Mouse (Mus musculus): ENCODE measurements around the gene Nkpd1. TPM values are rescaled to one million over a fixed set of nuclear protein-coding genes. Genes with fewer than 3 reads are reported as not detected.

Nkpd1 gene
- not detected for total RNA-seq (2021)
- long read RNA-seq, experiment 1: 0 reads
- long read RNA-seq, experiment 2: 0 reads

DNA sequence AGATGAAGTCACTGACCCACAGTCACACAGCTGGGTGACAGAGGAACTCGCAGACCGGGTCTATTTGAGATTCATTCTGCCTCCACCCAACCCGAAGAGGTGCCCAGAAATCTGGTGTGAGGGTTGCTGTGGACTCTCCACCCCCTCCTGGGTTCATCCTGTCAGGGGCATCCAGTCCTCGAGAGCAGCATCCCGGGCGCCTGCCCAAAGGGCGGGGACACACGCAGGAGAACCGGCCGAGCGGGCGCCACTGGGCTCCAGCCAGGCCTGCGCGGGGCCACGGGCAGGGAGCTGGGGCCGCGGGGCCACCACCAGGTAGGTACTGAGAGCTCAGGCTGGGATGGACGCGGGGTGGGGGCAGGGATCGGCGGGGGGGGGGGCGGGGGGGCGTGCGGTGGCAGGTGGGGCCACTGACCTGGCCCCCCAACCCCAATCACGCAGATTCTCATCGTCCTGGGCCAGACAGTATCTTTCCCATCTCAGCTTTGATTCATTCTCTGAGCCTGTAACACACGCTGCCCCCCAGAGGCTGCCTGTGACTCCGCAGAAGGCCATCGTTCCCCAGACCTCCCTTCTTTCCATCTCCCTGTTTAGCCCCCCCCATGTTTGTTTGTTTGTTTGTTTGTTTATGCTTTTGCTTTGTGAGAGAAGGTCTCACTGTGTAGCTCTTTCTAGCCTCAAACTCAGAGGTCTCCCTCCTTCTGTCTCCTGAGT is at the start of gene Nkpd1:
TSS of gene Nkpd1 (plus strand) at position 187 of the 714 bp plus-strand sequence.
- no peak for DNase-seq

DNA sequence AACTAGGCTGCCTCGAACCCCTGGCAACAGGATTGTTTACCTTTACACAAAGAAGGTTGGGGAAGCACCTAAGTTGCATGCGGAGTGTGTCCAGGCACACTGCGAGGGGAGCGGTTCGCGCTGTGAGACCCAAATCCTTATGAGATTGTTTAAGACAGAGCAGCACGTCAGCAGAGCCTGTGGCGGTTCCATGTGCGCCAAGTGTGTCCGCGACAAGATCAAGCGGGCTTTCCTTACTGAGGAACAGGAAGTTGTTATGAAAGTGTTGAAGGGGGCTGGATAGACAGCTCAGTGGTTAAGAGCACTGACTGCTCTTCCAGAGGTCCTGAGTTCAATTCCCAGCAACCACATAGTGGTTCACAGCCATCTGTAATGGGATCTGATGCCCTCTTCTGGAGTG is 49.4 kb upstream of the Nkpd1 start:
- DNase-seq: no peak

DNA sequence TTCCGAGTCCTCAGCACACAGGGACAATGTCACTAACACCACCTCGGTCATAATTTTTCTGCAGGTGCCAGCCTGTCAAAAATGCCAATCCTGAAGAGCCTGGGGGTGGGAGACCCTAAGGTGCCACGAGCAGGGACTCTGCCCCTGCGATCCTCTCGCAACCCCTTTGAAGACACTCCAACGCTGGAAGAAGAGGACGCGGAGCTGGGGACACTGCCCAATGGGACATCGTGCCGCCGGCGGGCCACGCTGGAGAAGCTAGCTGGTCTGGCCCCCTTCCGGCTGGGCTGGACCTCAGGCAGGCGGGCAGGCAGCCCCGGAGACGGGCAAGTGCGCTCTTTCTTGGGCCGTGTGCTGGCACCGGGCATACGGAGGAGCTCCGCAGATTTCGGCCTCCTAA is 48.2 kb upstream of the Nkpd1 start:
- no peak for DNase-seq

DNA sequence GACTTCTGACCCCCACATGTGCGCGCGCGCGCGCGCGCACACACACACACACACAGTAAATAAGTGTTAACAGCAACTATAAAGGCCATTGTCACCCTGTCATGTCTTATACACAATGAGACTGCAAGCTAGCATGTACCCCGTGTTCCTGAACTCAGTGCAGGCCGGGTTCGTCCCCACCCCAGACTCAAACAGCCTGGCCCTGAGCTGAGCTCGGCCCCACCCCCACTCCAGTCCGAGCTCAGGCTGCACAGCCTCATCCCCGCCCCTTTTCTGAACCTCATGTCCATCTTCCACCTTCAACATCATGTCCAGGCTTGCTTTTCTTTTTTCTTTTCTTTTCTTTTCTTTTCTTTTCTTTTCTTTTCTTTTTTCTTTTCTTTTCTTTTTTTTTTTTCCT is 47.3 kb upstream of the Nkpd1 start:
- no peak for DNase-seq

DNA sequence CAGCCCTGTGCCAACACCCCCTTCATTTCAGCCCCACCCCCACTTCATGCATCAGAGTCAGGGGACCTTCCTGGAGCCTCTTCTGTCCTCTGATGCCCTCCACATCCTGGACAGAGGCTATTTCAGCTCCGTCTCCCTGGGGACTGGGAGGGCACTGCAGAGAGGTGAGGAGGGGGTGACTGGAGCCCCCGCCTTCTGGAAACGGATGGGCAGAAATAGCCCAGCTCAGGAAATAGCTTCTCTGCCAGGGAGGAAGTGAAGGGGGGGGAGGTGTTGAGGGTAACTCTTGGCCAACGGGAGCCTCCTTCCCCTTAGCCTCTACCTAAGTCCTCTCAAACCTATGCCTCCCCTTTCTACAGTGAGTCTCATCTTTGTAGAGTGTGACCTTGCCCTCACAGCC is 45.2 kb upstream of the Nkpd1 start:
- DNase-seq: no peak

DNA sequence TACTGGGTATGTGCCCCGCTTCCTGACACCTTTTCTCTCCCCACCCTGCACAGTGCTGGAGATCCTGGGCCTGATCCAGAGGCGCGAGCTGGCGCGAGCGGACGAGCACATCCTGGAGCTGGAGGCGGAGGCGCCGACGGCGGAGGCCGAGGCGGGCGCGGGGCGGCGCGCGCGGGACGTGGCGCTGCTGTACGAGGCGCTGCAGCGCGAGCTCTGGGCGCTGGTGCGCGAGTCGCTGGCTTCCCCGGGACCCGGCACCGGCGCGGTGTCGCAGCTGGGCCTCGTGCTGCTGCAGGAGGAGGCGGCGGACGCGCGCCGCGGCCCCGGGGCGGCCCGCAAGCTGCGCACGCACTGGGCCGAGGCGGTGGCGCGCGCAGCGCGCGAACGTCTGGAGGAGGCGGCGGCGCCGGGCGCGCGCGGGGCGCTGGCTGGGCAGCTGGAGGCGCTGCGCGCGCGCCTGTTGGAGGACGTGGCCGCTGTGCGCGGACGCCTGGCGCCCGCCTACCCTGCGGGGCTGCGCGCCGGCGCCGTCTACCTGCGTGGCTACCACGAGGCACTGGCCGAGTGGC is 43.7 kb upstream of the Nkpd1 start:
- DNase-seq: peak; percentile 83

DNA sequence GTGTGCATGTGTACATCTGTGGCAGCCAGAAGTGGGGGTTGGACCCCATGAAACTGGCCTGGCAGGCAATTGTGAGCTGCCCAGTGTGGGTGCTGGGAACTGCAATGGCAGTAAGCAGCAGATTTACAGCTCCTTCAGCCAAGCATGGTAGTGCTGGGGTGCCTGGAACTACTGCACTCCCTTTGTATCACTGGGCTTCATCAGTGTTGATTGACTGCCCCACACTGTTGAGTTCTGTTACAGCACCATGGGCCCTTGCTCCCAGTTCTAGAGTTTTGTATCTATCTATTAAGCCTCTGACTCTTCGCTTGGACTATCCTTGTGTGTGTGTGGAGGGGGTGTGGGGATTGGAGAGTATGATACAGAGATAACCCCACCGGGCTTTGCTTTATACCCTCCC is 40.6 kb upstream of the Nkpd1 start:
- no peak for DNase-seq

DNA sequence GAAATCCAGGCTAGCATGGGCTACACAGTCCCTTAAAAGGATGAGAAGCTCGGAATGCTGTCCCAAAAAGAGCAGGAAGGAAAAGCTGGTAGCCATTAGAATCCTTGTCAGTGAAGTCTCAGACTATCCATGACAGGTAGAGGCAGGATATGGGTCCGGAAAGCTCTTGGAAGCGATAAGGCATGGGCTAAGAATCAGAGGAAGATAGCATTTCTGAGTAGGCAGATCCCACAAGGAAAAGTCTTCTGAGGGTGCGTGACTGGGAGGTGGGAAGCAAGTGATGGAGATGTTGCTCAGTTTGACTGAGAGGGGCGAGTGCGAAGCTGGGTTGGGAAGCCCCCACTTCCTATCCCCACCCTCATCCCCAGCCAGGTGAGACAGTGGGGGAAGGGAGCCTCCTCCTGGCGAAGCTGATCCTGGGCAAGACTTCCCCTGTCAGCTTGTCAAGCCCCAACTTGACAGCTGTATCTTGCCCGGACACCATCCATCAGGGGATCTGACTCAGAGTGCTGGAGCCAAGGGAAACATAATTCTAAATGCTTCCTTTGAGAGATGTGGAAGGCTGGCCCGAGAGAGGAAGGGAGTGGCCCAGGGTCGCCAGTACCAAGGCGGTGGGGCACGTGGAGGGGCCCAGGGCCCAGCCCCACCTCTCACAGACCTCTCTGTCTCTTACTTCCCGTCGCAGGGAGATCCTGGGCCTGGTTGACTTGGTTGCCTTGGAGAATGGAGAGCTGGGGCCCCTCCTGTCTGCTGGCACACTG is 39.8 kb upstream of the Nkpd1 start:
- DNase-seq: no peak

DNA sequence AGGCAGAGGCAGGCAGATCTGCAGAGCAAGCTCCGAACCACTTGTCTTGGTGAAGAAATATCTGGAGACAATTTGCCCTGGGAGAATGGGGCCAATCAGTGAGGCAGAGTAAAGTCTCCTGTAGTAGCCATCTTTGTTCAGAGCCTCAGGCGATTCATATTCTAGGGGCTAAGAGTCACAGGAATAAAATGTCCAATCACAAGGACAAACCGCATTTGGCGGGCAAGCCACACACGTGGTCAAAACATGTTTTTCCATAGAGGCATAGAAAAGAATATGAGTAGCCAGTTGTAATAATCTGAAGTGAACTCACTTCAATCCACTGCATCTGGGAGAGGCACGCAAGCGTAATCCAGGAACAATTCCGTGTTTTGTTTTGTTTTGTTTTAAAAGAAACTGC is 34.4 kb upstream of the Nkpd1 start:
- no peak for DNase-seq

DNA sequence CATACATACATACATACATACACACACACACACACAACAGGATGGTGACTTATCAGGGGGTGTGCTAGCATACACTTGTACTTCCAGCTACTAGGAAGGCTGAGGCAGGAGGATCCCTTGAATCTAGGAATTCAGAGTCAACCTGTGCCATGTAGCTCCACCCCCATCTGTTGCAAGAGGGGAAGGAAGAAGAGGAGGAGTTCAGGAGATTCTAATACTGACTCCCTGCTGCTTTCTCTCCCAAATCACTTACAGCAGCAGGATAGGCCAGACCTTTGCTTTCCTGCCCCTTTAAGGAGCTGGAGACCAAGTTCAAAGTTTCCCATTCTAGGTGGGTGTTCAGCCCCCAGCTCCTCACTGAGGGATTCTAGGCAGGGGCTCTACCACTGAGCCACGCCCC is 32.1 kb upstream of the Nkpd1 start:
- DNase-seq: no peak

DNA sequence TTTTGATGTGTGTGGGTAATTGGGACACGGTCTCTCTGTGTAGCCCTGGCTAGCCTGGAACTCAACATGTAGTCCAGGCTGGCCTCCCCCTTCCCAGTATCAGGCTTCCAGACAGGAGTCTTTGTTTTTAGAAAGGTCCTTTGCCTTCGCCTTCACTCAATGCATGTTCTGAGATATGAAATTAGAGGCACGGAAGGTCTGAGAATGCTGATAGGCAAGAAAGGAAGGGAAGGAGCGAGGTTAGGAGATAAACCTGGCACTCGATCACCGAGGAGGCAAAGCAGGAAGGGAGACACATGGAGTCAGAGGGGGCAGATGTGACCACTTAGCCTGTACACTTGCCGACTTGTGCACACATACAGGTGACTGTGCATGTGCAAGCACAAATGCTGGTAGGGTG is 31.1 kb upstream of the Nkpd1 start:
- no peak for DNase-seq

DNA sequence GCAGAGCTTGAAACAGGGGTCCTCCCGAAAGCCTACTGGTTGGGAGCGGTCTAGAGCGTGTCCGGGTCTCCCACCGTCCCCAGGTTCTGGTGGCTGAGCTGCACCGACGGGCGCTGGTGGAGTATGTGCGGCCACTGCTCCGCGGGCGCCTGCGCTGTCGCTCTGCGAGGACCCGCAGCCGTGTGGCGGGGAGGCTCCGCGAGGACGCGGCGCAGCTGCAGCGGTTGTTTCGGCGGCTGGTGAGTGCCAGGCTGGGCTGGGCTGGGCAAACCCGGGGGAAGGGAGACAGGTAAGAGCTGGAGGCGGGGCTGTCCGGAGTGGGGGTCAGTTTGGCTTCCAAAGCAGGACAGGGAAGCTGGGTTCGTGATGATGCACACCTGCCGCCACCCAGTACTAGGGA is 28.1 kb upstream of the Nkpd1 start:
- DNase-seq: no peak

DNA sequence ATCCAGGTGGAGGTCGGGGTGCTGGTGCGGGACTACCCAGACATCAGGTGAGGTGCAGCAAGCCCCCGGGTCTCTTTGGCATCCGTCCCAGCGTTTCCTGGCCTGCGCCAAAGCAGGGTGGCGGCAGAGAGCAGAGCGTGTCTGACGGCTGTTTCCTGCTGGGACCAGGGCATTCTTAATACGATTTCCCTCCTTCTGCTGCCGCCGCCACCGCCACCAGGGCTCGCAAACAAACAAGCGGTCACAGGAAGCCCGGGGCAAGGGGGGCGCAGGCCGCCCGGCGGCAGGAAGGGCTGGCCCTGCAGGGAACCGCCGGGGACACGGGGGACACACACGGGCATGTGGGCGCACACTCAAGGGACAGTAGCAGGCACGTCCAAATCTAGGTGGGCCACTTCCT is 25.9 kb upstream of the Nkpd1 start:
- peak; percentile 34 for DNase-seq

DNA sequence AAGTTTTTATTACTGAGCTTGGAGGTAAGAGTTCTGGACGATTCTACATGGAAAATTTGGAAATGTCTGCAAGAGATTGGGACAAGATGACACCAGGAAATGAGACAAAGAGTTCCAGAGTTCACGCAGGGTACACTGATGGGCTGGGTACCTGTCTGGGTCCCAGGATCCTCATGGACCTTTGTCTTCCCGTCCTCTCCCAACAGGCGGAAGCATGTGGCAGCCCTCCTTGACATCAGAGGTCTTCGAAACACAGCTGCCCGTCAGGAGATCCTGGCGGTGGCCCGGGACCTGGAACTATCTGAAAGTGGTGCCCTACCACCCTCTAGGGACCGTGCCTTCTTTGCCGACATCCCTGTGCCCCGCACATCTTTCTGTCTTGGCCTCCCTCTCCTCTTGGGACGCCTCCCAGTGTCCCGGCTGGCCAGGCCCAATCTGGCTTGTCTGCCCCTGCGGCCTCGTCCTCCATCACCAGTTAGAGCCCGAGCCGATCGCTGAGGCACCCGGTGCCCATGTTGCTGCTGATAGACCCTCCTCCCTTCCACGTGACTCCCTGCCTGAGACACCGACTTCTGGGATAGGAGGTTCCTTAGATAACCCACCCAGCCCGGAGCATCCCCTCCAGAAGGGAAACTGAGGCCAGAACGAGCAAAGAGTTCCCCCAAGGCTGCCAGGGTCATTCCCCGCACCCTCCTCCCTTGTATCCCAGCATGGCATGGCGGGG is 22.7 kb upstream of the Nkpd1 start:
- no peak for DNase-seq

DNA sequence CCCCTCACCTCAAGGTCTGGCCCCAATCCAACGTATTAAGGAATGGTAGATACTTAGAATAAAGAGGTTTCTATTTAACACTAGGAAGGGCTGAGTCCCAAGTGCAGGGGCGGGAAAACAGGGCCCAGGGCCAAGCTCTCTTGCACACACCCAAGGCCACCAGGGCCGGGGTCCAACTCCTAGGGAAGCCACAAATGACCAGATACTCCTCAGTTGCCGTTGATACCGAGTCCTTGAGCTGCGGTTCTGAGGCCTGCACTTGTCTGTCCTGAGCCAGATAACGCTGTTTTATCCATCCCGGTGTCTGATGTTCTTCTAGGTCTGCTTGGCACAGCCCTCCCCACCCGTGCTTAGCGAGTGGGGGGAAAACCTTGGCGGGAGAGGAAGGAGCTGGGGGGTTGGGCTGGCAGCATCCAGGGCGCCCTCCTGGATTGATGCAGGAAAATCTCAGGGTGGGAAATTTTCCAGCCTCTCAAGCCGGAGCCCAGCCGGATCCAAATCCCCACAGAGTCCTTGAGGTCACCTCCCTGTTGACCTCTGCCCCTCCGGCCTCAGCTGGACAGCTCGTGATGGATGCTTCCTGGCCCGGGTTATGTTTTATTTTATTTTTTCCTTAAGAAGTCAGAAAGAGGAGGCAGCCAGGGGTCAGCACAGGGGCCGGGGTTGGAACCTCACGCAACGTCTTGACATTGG is 22.0 kb upstream of the Nkpd1 start:
- peak; percentile 49 for DNase-seq

DNA sequence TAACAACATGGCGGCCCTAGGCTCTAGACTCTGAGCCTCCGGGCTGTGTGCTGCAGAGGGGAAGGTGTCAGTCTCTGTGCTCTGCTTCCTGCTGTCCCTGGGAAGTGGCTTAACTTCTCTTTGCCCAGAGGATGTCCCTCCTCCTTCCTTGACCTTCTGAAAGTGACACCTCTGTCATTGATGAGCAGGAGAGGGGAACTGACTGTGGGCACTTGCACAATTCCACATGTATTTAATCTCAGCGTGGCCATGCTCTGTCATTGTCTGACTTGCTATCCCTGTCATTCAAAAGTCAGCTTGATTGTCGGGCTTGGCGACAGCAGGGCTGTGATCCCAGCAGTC is 21.5 kb upstream of the Nkpd1 start:
- DNase-seq: no peak

DNA sequence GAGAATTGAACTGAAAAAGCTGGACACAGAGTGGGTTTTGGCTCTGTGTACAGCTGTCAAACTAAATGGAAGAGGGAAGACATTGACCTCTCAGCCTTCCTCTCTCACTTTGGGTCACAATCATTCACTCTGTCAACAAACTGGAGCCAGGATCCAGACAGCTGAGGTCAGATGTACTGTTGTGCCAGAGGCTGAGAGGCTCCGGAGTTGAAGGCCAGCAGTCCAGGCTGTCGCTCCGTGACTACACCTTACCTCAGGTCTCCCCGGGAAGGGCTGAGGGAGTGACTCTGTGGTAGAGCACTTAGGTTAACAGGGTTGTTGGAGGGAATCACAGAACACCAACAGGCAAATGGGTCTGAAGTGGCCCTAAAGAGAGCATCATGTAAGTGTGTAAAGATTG is 19.3 kb upstream of the Nkpd1 start:
- DNase-seq: no peak

DNA sequence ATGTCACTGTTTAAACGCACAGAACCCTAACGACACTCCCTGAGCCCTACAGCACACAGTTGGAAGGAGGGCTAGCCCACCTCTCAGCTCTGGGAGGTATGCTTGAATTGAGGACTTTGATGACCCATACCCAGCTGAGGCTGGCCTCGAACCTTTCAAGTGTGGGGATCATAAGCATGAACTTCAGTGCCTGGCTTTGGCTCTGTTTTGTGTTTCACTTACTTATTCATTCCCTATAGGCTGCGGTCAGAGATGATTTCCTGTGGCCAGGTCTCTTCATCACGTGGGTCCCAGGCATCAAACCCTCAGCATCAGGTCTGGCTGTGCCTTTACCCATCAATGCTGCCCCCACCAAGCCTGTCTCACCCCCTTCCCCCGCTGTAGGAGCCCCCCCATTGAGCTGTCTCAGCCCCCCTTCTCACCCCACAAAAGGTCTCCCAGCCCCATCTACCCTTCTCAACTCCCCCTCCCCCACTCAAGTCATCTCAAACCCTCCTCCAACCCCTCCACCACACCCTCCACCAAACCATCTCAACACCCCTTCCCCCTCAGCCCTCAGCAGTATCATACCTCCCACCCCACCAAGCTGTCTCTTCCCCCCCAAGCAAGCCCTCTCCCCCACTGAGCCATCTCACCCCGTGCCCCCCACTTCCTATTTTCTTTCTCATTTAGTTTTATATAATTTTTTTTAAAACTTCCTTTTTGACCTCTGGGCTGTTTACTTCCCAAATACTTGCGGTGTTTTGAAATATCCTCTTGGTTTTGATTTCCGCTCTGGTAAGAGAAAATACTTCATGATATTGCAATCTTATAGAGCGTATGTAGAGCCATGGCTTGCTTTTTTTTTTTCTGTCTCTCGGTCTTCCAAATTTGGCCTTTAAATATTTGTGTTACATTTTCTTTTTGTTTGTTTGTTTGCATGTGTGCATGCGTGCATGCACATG is 16.9 kb upstream of the Nkpd1 start:
- DNase-seq: no peak

DNA sequence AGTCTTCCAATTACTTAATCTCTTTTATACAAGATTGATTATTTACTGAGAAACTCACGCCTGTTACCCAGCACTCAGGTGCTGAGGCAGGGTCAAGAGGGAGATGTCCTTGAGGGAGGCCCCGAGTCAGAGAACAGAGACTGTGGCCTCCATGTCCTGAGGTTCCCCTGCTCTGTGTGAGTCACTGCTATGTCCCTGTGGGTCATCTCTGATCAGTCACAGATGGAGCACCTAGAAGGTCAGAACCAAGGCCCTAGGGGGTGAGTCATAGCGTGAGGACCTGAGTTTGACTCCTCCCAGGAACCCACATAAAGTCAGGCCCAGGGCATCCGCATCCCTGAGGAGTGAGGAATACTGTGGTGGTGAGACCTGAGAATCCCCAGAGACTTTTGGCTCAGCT is 16.0 kb upstream of the Nkpd1 start:
- DNase-seq: no peak

DNA sequence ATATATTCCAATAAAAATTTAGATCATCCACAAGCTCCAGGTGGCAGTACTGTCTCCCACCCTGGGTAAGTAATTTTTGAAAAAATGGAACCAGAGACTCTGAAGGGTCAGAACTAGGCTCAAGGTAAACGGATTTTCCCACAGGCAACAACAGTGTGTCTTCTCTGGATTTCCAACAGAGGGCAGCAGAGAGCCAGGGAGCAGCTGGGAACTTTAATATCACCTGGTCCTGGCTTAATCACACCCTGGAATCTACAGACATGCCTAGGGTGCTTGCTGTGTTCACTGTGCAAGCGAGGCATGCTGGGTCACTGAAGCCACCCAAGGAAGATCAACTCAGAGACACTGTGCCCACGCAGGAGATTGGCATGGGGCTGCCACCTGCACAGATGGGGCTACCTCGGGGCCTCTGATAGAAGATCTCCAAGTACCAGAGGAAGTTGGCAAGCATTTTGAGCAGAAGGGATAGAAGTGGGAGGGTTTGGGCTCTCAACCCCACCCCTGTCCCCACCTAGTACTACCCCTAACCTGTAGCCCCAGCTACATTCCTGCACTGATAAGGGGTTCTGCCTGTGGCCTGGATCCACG is 14.1 kb upstream of the Nkpd1 start:
- DNase-seq: peak; percentile 43

DNA sequence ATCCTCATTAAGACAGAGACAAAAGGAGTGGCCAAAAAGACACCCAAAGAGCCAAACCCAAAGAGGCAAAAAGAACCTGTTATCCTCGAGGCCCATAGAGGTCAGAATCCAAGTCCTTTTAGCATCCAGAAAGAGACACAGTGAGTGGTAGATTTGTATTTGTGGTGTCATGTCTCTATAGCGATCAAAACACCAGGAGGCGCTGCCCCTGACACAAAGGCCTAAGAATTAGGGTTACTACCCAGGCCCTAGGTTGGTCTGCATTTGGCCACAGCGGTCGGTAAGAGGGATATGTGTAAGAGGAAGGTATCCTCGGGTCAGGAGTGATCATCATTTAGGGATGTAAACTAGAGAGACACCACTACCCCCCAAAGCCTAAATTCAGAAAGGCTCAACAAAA is 11.3 kb upstream of the Nkpd1 start:
- DNase-seq: no peak

Data from gastrocnemius, postnatal 10 days (tissue).